Mouse (Mus musculus): ENCODE measurements around the gene Fggy.

The Fggy gene

DNA sequence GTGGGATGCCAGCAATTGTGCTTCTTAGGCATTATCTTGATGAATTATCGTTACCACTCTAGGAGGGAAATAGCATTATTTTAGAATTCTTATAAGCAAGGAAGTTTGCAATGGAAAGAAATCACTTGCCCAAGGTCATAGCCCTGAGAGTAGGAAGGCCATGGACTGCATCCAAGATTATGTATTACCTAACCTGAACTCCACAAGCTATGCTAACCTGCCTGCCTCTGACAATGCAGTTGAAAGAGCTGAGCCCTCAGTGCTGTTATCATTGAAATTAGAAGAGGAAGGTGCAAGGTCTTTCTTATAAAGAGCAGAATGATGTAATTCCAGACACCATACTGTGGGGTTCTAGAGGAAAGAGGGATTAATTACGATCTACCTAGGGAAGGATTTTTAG is 173.8 kb downstream of the Fggy start:
- no peak for DNase-seq (ENCODE audit: low spot score)

DNA sequence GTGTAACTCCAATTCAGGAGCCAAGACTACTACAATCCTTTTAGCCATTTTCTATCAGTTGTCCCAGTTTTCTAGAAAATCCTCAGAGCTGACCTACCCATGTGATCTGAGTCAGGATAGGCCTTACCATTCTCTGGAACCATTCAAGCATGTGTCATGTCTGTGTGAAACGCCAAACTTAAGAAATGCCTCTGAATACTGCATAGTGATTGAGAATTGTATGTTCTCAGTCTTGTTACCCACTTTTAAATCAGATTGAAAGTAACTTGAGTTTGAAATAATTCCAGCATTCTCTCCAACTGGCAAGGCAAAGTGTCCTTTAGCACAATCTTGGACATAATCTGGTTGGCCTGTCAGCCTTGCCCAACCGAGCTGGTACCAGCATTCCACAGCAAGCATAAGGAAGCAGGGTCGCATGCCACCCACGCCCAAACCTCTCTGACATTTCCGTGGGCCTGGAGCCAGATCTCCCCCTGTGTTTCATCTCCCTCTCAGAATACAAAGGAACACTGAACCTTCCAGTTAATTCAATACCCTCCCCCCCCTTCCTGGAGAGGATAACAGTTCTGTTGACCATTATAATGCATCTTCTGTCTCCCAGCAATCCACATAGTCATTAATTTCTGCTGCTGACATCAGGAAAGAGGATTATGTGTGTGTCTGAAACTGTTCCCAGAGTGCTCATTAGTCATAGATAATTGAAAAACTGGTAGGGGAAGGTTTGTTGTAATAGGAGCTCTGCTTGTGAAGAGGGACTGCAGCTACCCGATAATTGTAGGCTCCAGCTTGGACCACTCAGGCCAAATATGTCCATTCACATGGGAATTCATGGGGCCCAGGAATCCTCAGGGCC is 176.3 kb downstream of the Fggy start:
- DNase-seq (ENCODE audit: low spot score) = peak; percentile 80

DNA sequence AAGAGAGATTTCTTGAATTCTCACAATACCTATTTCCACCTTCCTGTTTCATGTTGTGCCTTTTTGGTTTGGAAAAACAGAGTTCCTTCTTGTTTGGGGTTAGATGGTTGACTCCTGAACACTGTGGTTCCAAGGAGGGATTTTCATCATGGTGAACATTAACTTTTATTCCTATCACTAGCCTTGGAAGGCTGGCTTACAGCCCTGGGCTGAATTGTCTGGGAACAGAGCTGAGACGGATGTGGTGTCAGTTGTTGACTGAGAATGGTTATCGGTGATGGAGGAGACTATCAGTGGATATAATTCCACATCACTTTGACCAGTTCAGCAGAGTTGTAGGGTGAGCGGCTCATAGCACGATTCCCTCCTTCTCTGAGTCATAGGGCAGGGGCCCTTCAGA is 178.7 kb downstream of the Fggy start:
- DNase-seq (ENCODE audit: low spot score) = no peak

DNA sequence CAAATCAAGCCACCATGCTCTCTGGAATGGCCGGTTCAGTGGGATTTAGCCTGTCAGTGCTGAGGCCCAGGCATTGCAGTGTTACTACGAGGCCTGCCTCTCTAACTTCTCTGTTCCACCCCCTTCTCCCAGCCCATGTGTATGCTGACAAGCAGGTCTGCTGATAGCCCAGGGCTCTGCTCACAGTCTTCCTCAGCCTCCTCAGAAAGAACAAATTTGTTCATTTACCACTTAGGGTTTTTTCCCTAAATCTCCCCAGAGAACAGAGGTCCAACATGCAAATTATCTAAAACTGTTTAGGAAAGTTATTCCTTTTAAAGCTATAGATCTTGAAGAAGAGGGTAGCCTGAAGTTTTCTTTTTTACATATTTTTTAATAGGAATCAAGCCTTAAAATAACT is 179.4 kb downstream of the Fggy start:
- no peak for DNase-seq (ENCODE audit: low spot score)

DNA sequence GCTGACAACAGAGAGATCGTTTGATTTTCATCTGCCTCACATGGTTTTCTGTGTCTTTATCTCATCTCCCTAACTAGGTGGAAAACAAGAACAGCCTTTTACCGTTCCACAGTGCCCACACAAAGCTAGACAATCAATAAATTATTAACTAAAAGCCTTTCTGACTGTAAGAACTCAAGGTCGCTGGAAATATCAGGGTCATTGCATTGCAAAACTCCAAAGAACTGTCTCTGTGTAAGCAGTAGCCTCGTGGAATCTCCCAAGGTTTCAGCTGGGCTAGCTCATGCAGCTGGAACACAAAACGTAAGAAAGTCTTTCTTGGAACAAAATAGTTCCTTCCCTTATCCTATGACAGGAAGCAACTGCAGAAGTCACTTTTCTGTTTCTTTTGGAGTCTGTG is 180.9 kb downstream of the Fggy start:
- DNase-seq (ENCODE audit: low spot score) = peak; percentile 16

DNA sequence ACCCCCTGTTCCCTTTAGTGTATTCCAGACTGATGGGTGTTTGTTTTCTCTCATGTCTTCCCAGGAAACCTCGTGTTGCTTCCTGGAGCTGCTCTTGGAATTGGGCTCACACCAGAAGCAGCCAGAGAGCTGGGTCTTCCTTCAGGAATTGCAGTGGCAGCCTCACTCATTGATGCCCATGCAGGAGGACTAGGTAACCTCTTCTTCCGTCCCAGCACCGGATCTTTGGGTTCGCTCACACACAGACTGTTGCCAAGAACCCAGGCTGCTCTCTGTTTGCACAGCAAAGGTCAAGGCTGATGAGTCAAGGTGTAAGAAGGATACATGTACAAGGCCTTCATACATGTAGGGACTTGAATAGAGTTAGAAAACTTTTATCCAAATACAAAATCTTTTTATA is 181.4 kb downstream of the Fggy start:
- DNase-seq (ENCODE audit: low spot score) = no peak

DNA sequence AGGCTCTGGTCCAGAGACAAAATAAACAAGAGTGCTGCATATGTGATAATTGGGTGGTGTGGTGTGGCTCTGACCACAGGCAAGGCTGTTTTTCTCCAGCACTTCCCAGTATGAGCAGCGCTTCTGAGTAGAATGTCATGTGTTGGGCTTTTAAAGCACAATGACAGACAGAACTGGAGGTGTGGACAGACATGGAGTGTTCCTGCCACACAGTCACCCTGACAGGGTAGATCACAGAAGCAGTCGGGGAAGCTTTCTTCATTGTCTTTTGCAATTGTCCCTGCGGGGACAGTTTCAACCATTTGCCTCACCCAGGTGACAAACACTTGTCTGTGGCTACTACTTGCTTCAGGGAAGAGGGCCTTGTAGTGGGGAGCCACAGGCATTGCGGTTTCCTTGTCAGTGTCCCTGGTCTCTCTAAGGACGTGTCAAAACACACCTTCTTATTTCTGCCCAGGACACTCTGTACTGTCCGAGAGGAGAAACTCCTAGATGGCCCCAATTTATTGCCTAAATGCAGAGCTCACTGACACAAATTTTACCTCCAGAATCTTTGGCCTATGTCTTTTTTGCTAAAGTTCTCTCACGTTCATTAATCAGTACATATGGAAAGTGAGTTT is 183.9 kb downstream of the Fggy start:
- no peak for DNase-seq (ENCODE audit: low spot score)

DNA sequence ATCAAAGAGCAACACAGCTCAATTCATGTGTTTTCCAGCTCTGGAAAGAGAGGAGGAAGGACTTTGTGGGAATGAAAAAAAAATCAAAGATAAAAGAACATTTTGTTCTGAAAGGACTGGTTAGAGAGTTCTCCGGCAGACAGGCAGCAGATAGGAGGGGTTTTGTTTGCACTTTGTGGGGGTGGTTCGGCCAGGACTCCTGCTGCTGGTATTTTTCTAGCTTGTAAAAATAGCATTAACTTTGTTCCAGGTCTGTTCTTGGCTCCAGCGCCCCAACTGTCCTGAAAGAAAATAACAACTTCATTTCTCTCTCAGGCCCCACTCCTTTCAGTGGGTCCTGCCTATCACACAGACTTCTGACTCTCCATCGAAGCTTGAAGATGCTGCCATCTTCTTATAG is 185.7 kb downstream of the Fggy start:
- no peak for DNase-seq (ENCODE audit: low spot score)

DNA sequence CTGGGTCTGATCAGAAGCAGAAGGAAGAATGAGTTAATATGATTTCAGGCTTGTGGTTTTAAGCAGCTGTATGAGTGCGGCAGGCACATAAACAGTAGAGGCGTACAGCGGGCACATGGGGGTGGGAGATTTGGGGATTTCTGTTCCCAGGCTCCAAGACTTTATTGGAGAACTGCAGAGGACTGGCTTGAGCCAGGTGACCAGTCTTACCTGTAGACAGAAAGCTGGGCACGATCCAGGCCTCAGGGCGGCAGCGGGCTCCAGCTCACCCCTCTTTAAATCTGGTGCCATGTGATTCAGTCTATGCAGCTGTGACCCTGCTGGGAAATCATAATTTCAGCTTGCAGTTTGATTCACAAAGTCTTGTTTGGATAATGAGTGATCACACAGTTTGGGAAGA is 189.6 kb downstream of the Fggy start:
- DNase-seq (ENCODE audit: low spot score) = no peak

DNA sequence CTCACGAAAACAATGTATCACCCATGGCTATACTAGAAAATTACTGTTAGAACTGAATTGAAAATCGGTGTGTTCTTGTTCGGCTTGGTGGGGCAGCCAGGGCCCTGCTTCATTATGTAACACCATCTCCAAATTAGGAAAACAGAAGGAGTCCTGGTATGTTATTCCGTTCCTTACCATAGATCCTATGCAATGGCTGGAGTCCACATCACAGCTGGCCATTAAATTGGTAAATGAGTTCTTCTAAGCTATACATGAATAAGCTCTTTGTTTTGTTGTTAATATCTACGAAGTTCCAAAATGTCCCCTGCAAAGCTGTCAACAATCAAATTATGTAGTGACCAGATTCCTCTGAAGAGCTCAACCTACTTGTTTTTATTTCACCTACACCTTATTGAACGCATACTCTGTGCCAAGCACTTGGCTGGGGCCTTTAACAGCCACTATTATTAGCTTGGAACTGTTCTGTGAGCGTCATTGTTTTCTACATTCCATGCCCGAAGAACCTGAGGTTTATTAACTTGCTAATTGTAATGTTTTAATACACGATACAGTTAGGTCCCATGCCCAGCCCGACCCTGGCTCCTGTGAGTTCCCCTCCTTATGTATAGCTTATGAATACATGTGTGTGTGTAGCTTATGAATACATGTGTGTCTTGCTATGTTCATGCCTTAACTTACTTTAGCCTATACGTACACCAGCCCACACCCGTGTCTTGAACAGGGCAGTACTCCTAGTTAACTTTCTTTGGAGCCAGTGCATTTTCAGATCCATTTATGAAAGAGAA is 190.3 kb downstream of the Fggy start:
- DNase-seq (ENCODE audit: low spot score) = no peak

DNA sequence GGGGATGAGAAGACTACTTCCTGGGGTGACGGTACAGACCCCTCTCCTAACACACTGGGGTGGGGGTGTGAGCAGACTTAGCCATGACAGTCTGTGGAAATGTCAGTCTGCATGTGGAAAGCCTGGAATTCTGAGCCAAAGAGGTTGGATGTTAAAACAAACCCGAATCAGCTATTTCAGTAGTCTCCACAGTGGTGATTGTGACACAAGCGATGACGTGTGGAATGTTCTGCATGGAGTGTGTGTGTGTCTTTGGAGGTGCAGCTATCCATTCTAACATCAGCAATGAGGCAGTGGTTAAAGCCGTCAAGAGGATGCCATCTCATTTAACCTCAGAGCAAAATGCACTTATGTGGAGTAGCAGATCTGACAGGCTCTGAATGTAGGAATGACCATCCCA is 192.9 kb downstream of the Fggy start:
- no peak for DNase-seq (ENCODE audit: low spot score)

DNA sequence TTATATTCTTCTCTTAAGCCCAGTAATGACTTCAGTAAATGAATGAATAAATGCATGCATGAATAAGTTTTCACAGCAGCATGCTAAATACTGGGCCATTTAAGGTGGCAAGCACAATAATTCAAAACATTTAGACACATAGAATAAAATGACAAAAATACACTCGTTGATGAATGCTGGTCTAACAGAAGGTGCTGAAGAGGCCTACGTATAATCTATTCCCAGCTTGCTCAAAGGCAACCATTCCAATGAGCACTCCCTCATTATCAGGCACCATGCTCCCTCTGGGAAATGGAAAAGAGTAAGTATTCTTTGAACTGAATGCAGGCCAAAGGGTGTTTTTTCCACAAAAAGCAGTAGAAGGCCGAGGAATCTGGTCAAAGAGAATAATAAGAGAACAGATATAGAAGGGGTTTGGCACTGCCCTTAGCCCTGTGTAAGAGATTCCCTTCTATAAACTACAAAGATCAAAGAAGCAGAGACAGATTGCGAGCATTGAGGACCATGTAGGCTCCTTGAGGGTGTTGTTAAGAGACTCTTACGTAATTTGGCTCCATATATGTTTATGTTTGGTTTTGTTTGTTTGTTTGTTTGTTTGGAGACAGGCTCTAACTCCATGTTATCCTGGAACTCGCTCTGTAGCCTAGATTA is 195.4 kb downstream of the Fggy start:
- no peak for DNase-seq (ENCODE audit: low spot score)

DNA sequence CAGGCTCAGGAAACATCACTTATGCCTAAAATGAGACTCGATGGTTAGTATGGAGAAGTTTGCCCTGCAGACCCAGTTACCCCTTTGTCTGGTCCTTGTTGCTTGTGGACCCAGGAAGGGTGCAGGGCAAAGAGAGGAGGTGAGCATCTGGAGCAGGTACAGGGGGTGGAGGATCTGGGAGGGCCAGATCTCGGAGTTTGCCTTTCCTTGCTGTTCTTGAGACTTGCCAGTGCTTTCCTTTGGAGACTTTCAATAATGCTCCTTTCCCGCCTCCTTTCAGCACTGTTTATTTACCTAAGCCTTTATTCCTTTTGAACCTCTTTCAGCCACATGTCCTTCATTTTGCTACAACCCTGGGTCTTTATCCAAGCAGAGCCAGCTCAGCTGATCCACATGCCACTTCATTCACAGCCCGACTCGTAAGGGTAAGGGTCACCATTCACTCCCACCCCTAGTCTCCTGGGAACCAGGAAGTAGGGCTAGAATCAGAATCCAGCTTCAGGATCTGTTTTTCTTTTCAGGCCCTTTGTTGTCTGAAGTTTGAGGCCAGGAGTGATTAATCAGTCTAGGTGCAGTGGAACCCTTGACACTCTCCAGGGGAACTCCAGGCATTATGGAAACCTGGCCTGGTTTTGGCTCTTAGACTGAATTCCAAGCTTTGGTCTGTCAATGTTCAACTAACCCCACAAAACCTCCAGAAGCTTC is 201.9 kb downstream of the Fggy start:
- DNase-seq (ENCODE audit: low spot score) = no peak

DNA sequence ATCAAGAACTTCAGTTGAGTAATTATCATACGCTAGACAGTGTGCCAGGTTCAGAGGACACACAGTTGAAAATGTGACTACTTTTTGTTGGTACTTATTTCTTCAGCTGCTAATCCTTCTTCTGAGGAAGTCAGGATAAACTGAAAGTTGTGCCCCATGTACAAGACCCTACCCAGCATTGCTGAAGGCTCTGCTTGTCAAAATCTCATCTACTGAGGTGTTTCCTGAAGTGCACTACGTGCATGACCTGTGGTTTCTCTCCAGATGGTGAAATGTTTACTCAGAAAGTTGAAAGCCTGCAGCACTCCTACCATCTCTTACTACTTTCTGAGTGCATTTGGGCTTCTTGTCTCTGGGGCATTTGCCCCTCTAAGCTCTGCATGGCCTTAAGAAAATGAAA is 208.1 kb downstream of the Fggy start:
- DNase-seq (ENCODE audit: low spot score) = no peak

DNA sequence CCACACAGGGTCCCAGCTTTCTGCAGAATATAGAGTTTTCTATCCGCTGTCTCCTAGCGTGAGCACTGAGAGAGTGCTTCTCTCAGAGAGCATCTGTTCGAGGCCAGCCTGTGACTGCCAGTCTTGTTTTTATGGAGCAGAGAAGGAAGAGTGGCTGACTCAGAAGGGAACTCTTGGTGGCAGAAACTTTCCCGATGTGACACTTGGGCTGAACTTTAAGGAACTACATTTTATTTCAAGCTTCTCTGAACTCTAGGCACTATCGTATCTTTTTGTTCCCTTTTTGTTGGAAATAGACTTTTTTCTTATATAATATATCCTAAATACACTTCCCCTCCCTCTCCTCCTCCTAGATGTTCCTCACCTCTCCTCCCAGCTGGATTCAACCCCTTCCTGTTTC is 213.2 kb downstream of the Fggy start:
- DNase-seq (ENCODE audit: low spot score) = no peak

DNA sequence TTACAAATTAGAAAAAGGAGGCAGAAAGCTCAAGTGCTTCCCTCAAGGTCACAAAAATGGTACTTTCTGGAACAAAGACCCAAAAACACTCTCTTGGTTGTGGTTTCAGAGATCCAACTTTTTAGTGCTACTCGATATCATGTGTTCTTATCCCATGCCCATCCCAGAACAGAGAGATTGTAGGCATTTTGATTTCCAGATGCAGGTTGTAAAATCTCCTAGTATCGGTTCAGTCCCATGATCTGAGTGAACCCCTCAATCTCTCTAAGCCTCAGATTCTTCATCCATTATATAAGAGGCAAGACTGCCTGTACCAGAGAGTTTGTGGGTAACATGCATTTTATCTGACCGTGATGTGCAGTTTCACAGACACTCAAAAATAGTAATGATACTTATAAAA is 214.2 kb downstream of the Fggy start:
- DNase-seq (ENCODE audit: low spot score) = no peak

DNA sequence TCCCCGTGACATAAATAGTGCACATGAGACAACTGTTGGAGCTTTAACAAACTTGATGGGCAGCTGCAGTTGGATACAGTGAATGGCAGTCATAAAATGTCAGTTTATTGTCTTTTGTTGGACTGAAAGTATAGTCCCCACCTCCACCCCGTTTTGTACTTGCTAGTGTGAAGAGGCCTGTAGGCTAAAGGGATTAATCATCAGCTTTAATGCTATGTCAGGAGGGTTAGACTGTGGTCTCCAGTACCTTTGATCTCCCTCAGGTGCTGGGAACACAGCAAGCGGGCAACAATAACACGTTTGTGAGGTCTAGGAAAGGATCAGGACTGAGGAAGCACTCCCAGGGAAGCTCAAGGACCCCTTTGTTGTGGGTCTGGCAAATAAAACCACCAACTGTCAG is 214.6 kb downstream of the Fggy start:
- no peak for DNase-seq (ENCODE audit: low spot score)

DNA sequence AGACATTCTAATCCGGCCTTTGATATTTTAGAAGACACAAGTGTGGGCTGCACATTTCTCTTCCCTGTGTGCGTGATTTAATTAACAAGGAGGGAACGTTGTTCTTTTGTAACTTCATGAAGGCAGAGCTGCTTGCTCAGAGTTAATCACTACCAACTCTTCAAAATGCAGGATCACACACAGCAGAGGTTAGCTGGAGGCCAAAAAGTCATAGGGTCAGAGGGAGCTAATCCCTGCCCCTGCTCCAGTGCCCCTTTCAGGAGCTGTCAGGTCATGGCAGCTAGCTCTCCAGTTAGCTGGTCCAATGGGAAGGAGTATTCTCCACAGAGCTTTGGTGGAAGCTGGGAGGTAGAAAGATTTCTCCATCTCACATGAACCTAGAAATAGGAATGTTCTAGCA is 215.4 kb downstream of the Fggy start:
- no peak for DNase-seq (ENCODE audit: low spot score)

DNA sequence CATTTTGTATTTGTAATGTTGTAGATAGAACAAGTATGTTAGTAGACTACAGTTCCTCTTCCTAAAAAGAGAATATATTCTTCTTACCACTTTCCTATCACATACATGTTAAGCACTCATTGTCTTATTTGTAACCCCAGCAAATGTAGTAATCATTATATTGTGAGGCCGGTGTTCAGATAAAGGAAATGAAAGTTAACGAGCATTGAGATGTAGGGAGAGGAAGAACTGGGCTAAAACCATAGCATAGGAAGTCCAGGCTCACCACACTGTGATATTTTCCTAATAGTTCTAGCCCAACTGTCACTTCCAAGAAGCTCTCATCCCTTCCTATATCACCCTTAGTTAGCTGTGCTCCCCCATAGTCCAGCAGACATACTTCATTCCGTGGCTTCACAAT is 218.3 kb downstream of the Fggy start:
- DNase-seq (ENCODE audit: low spot score) = no peak

DNA sequence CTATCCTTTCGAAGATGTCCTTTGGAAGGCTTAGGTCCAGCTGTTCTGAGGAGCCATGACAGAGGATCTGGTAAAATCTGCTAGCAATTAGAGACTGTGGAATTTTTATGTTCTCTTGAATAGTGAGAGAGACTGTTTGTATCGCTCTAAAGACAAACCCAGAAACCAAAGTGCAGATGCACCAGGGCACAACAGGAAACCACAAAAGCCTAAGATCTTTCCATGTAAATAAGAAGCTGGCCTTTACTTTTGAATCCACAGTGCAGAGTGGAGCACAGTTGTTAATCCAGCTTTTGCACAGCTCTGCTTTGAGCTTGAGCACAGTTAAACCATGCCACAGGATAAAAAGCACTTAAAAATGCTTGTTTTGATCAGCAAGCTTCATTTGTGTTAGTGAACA is 220.5 kb downstream of the Fggy start:
- DNase-seq (ENCODE audit: low spot score) = no peak

DNA sequence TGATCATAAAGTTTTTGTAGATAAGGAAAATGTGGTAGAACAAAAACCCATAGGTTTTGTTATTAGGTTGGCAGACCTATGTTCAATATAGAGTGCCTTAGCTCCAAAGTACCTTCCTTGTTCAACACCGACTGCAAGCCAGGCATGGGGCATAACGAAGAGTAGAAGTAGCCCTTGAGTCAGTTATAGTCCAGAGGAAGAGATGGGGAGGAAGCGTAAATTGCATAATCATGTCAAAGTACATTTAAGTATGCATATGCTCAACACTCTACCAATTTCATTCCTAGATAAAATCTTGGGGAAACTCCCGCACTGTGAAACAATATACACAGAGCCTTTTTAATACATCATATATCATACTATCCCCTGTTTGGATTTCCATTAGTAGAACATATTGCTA is 221.2 kb downstream of the Fggy start:
- DNase-seq (ENCODE audit: low spot score) = no peak
